Mouse (Mus musculus) spleen, postnatal 36 days (tissue): ENCODE measurements around the gene Utp4.

Experiments
- DNase-seq, 2 experiments: peaks; one replicate each; pipeline ENCODE4 v3.0.0; 2022; ENCODE audit warnings: low spot score in 2 of 2, mixed read lengths in 1 of 2

The Utp4 gene

GRCm38 (mm10) chr8:106937081-106937800, 43.8 kb downstream of the Utp4 start:
- no peak for DNase-seq

- DNase-seq = no peak
These were observed 48.4 kb downstream of the Utp4 start for GRCm38 (mm10) chr8:106941806-106942205.

DNA sequence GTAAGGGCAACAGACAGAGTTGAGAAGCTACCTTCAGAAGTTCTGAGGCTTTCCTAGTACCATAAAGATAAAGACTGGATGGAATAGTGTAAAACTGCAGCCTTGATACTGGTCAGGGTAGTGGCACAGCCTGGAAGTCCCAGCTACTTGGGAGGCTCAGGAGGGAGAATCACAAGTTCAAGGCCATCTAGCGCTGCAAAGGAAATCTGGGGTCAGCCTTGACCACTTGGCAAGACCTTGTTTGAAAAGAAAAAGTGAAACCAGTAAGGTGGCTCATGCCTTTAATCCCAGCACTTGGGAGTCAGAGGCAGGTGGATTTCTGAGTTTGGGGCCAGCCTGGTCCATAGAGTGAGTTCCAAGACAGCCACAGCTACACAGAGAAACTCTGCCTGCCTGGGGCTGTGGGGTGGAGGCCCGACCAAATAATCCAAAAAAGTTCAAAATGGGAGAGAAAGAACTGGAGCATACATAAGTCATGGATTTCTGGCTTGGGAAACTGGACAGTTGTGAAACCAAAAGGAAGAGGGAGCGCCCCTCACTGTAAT, 50.5 kb downstream of the Utp4 start:
- DNase-seq = no peak

DNA sequence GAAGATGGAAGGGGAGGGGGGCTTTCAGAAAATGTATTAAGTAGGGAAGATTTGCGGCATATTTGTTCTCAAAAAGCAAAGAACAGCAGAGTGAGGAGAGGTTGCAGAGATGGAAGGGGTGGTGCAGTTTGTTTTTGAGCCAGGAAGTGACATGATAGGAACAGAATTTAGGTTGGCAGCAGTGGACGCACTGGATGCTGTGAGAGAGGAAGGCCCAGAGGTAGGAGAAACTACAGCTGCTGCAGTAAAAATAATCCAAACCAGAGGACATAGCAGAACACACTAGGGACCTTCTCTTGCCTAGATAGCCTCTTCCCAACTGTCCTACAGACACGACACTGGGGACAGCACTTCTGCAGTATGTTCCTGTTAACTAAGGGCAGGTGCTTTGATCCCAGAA, 51.3 kb downstream of the Utp4 start:
- no peak for DNase-seq

GRCm38 (mm10) chr8:106948678-106949243, 55.3 kb downstream of the Utp4 start:
- no peak for DNase-seq

GRCm38 (mm10) chr8:106951707-106952106, 58.3 kb downstream of the Utp4 start:
- no peak for DNase-seq

- no peak for DNase-seq
These were observed 60.1 kb downstream of the Utp4 start for GRCm38 (mm10) chr8:106953571-106953970.

DNA sequence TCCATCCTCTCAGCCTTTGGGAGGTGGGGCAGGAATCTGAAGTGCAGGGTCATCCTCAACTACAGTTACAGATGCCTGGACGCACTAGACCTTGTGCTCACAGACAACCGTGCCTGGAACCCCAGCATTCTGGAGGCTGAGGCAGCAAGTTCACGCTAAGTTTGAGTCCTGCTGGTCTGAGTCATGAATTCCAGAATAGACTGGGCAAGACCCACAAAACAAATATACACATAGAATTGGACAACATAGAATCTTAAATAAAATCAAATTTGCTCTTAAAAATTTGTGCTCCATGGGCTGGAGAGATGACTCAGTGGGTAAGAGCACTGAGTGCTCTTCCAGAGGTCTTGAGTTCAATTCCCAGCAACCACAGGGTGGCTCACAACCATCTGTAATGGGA, 63.6 kb downstream of the Utp4 start:
- DNase-seq = no peak

DNA sequence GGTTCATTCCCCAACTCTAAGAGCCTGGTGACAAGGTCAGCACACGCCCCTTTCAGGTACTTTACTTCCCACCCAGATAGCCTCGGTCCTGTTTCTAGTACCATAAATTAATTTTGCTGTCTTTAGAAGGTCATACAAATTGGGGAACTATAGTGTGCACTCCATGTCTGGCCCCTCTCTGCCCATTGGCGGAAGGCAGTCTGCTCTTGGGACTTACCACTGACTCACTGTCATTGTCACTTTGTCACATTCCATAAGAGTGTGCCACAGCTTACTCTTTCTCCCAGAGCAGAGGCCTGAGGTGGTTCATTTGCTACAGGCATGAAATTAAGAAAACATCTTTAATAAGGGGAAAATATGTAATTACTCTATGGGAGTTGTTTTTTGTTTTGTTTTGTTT, 64.8 kb downstream of the Utp4 start:
- no peak for DNase-seq

DNA sequence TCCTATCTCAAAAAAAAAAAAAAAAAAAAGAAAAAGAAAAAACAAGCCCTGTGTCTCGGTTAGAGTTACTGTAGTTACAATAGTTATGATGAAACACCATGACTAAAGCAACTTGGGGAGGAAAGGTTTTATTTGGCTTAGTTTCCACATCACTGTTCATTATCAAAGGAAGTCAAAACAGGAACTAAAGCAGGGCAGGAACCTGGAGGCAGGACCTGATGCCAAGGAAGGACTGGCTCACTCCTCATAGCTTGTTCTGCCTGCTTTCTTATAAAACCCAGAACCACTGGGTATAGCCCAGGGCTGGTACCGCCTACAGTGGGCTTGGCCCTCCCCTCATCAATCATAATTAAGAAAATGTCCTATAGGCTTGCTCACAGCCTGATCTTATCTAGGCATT, 66.2 kb downstream of the Utp4 start:
- DNase-seq = no peak

- DNase-seq = no peak
These were observed 68.9 kb downstream of the Utp4 start for GRCm38 (mm10) chr8:106962322-106962721.

- DNase-seq = no peak
These were observed 69.9 kb downstream of the Utp4 start for GRCm38 (mm10) chr8:106963365-106963764.

- DNase-seq = no peak
These were observed 71.1 kb downstream of the Utp4 start for GRCm38 (mm10) chr8:106964573-106964972.

DNA sequence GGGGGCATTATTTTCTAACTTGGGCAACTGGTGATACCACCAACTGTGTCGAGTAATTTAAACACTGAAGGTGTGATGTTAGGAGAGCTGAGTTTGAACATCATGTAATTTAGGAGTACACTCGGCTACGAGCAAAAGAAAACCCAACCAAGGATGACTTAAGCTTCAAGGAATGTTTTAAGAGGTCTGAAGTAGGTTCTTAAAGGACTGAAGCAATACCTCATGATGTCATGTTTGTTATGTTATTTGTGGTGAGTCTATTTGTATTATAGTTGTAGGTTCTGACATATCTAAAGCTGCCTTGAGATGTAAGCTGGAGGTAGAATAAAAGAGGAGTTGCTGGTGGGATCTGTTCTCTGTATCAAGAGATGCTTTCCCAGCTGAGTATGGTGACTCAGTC, 76.5 kb downstream of the Utp4 start:
- DNase-seq = no peak

DNA sequence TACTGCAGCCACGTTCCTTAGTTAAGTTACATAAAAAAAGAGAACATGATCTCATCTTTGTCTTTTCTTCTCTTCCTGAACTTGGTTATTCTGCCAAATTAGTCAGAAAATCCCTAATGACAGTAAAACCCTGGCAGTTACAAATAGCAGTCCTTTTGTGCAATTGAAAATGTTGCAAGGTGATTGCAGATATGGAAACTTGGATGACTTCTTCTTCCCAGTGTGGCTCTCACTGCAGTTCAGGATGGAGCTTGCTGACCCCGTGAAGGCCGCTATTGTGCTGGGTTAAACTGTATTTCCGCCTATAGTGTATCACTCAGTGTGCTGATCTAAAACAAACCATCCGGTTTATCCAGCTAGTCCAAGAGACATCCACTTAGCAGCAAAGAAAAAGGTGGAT, 78.5 kb downstream of the Utp4 start:
- no peak for DNase-seq
